Mouse (Mus musculus): ENCODE data around the gene Cemip. TPM values are rescaled to one million over a fixed set of nuclear protein-coding genes. Genes with fewer than 3 reads are reported as not detected.

Cemip gene
- polyA plus RNA-seq, 1 experiment from 2014 or later = 1.1 TPM

GRCm38 (mm10) chr7:83975283-83975682 lies 111.0 kb downstream of the Cemip start:
- no peak for ATAC-seq (ENCODE audit: low read depth)
- H3K4me1 ChIP-seq (ENCODE audit: control insufficient read depth, insufficient read depth, low read length) = no peaks in the 10 kb centered on the region
- H3K27me3 ChIP-seq (ENCODE audit: control insufficient read depth, insufficient read depth, low read length) = no peaks in the 10 kb centered on the region
- H3K9me3 ChIP-seq (ENCODE audit: control insufficient read depth, low read length) = no peaks in the 10 kb centered on the region
- no peak overlapping the region for H3K27ac ChIP-seq (ENCODE audit: low read depth, low read length)
- no peak overlapping the region for H3K9ac ChIP-seq (replicated peaks; ENCODE audit: low read depth, low read length)
- H3K4me3 ChIP-seq (ENCODE audit: low read depth, low read length) = no peak overlapping the region
- H3K36me3 ChIP-seq (ENCODE audit: control insufficient read depth, insufficient read depth, low read length) = no peaks in the 10 kb centered on the region
- no peak overlapping the region for H3K4me2 ChIP-seq (ENCODE audit: low read depth, low read length)
- 86% methylated on average over 6 of the region's 6 CpGs for WGBS

GRCm38 (mm10) chr7:83972485-83972884 lies 113.8 kb downstream of the Cemip start:
- no peaks in the 10 kb centered on the region for H3K27me3 ChIP-seq (ENCODE audit: control insufficient read depth, insufficient read depth, low read length)
- no peaks in the 10 kb centered on the region for H3K36me3 ChIP-seq (ENCODE audit: control insufficient read depth, insufficient read depth, low read length)
- no peak overlapping the region for H3K4me2 ChIP-seq (ENCODE audit: low read depth, low read length)
- 67% methylated on average over 7 of the region's 7 CpGs for WGBS
- no peak overlapping the region for H3K27ac ChIP-seq (ENCODE audit: low read depth, low read length)
- no peak for ATAC-seq (ENCODE audit: low read depth)
- H3K9me3 ChIP-seq (ENCODE audit: control insufficient read depth, low read length) = no peaks in the 10 kb centered on the region
- H3K4me1 ChIP-seq (ENCODE audit: control insufficient read depth, insufficient read depth, low read length) = no peaks in the 10 kb centered on the region
- H3K4me3 ChIP-seq (ENCODE audit: low read depth, low read length) = no peak overlapping the region
- H3K9ac ChIP-seq (replicated peaks; ENCODE audit: low read depth, low read length) = no peak overlapping the region

GRCm38 (mm10) chr7:83966047-83966818 lies 120.1 kb downstream of the Cemip start:
- ATAC-seq (ENCODE audit: low read depth) = no peak
- Histone ChIP-seq H3K9ac (replicated peaks; ENCODE audit: low read depth, low read length) (no peak overlapping the region), H3K27ac (ENCODE audit: low read depth, low read length) (no peak overlapping the region), H3K4me1 (ENCODE audit: control insufficient read depth, insufficient read depth, low read length) (no peaks in the 10 kb centered on the region), H3K4me2 (ENCODE audit: low read depth, low read length) (no peak overlapping the region), H3K36me3 (ENCODE audit: control insufficient read depth, insufficient read depth, low read length) (no peaks in the 10 kb centered on the region), H3K9me3 (ENCODE audit: control insufficient read depth, low read length) (no peaks in the 10 kb centered on the region), H3K4me3 (ENCODE audit: low read depth, low read length) (no peak overlapping the region), H3K27me3 (ENCODE audit: control insufficient read depth, insufficient read depth, low read length) (no peaks in the 10 kb centered on the region)
- WGBS = 82% methylated on average over 5 of the region's 5 CpGs

GRCm38 (mm10) chr7:83965181-83965580 lies 121.1 kb downstream of the Cemip start:
- Histone ChIP-seq H3K4me1 (ENCODE audit: control insufficient read depth, insufficient read depth, low read length) (no peaks in the 10 kb centered on the region), H3K4me3 (ENCODE audit: low read depth, low read length) (no peak overlapping the region), H3K27ac (ENCODE audit: low read depth, low read length) (no peak overlapping the region), H3K9me3 (ENCODE audit: control insufficient read depth, low read length) (no peaks in the 10 kb centered on the region), H3K9ac (replicated peaks; ENCODE audit: low read depth, low read length) (no peak overlapping the region), H3K27me3 (ENCODE audit: control insufficient read depth, insufficient read depth, low read length) (no peaks in the 10 kb centered on the region), H3K36me3 (ENCODE audit: control insufficient read depth, insufficient read depth, low read length) (no peaks in the 10 kb centered on the region), H3K4me2 (ENCODE audit: low read depth, low read length) (no peak overlapping the region)
- ATAC-seq (ENCODE audit: low read depth) = no peak

GRCm38 (mm10) chr7:83952511-83952910 lies 133.8 kb downstream of the Cemip start:
- Histone ChIP-seq H3K4me2 (ENCODE audit: low read depth, low read length) (no peak overlapping the region), H3K27me3 (ENCODE audit: control insufficient read depth, insufficient read depth, low read length) (no peaks in the 10 kb centered on the region), H3K4me3 (ENCODE audit: low read depth, low read length) (no peak overlapping the region), H3K9me3 (ENCODE audit: control insufficient read depth, low read length) (no peaks in the 10 kb centered on the region), H3K36me3 (ENCODE audit: control insufficient read depth, insufficient read depth, low read length) (no peaks in the 10 kb centered on the region), H3K4me1 (ENCODE audit: control insufficient read depth, insufficient read depth, low read length) (no peaks in the 10 kb centered on the region), H3K9ac (replicated peaks; ENCODE audit: low read depth, low read length) (no peak overlapping the region), H3K27ac (ENCODE audit: low read depth, low read length) (no peak overlapping the region)
- ATAC-seq (ENCODE audit: low read depth) = no peak
- 90% methylated on average over 9 of the region's 9 CpGs for WGBS

GRCm38 (mm10) chr7:83951327-83951726 lies 135.0 kb downstream of the Cemip start:
- ATAC-seq (ENCODE audit: low read depth) = no peak
- WGBS = 94% methylated on average over 14 of the region's 14 CpGs

GRCm38 (mm10) chr7:83949662-83950061 lies 136.6 kb downstream of the Cemip start:
- 72% methylated on average over 6 of the region's 6 CpGs for WGBS
- no peak overlapping the region for H3K4me3 ChIP-seq (ENCODE audit: low read depth, low read length)
- H3K27me3 ChIP-seq (ENCODE audit: control insufficient read depth, insufficient read depth, low read length) = no peaks in the 10 kb centered on the region
- no peaks in the 10 kb centered on the region for H3K9me3 ChIP-seq (ENCODE audit: control insufficient read depth, low read length)
- no peaks in the 10 kb centered on the region for H3K4me1 ChIP-seq (ENCODE audit: control insufficient read depth, insufficient read depth, low read length)
- H3K9ac ChIP-seq (replicated peaks; ENCODE audit: low read depth, low read length) = no peak overlapping the region
- no peaks in the 10 kb centered on the region for H3K36me3 ChIP-seq (ENCODE audit: control insufficient read depth, insufficient read depth, low read length)
- ATAC-seq (ENCODE audit: low read depth) = no peak
- no peak overlapping the region for H3K27ac ChIP-seq (ENCODE audit: low read depth, low read length)
- no peak overlapping the region for H3K4me2 ChIP-seq (ENCODE audit: low read depth, low read length)

More at GRCm38 (mm10) chr7:83951327-83951726, 135.0 kb downstream of the Cemip start:
- no peaks in the 10 kb centered on the region for H3K36me3 ChIP-seq (ENCODE audit: control insufficient read depth, insufficient read depth, low read length)
- no peaks in the 10 kb centered on the region for H3K4me1 ChIP-seq (ENCODE audit: control insufficient read depth, insufficient read depth, low read length)
- H3K9ac ChIP-seq (replicated peaks; ENCODE audit: low read depth, low read length) = no peak overlapping the region
- H3K9me3 ChIP-seq (ENCODE audit: control insufficient read depth, low read length) = no peaks in the 10 kb centered on the region
- no peaks in the 10 kb centered on the region for H3K27me3 ChIP-seq (ENCODE audit: control insufficient read depth, insufficient read depth, low read length)
- H3K27ac ChIP-seq (ENCODE audit: low read depth, low read length) = no peak overlapping the region
- H3K4me3 ChIP-seq (ENCODE audit: low read depth, low read length) = no peak overlapping the region
- H3K4me2 ChIP-seq (ENCODE audit: low read depth, low read length) = no peak overlapping the region

GRCm38 (mm10) chr7:83948743-83949142 lies 137.6 kb downstream of the Cemip start:
- WGBS = 75% methylated on average over 7 of the region's 7 CpGs
- ATAC-seq (ENCODE audit: low read depth) = no peak
- H3K4me1 ChIP-seq (ENCODE audit: control insufficient read depth, insufficient read depth, low read length) = no peaks in the 10 kb centered on the region
- H3K9me3 ChIP-seq (ENCODE audit: control insufficient read depth, low read length) = no peaks in the 10 kb centered on the region
- H3K9ac ChIP-seq (replicated peaks; ENCODE audit: low read depth, low read length) = no peak overlapping the region
- H3K36me3 ChIP-seq (ENCODE audit: control insufficient read depth, insufficient read depth, low read length) = no peaks in the 10 kb centered on the region
- H3K27ac ChIP-seq (ENCODE audit: low read depth, low read length) = no peak overlapping the region
- no peak overlapping the region for H3K4me2 ChIP-seq (ENCODE audit: low read depth, low read length)
- H3K27me3 ChIP-seq (ENCODE audit: control insufficient read depth, insufficient read depth, low read length) = no peaks in the 10 kb centered on the region
- H3K4me3 ChIP-seq (ENCODE audit: low read depth, low read length) = no peak overlapping the region

GRCm38 (mm10) chr7:83941701-83942101 lies 144.6 kb downstream of the Cemip start:
- Histone ChIP-seq H3K27me3 (ENCODE audit: control insufficient read depth, insufficient read depth, low read length) (no peaks in the 10 kb centered on the region), H3K36me3 (ENCODE audit: control insufficient read depth, insufficient read depth, low read length) (no peaks in the 10 kb centered on the region), H3K9ac (replicated peaks; ENCODE audit: low read depth, low read length) (no peak overlapping the region), H3K4me1 (ENCODE audit: control insufficient read depth, insufficient read depth, low read length) (no peaks in the 10 kb centered on the region), H3K27ac (ENCODE audit: low read depth, low read length) (no peak overlapping the region), H3K4me2 (ENCODE audit: low read depth, low read length) (no peak overlapping the region), H3K4me3 (ENCODE audit: low read depth, low read length) (no peak overlapping the region), H3K9me3 (ENCODE audit: control insufficient read depth, low read length) (no peaks in the 10 kb centered on the region)
- ATAC-seq (ENCODE audit: low read depth) = no peak
- WGBS = 94% methylated on average over 8 of the region's 8 CpGs

Measured in neural tube, embryonic 14.5 days (tissue).